Mouse (Mus musculus): ENCODE data around the gene H2-Ob. TPM values are rescaled to one million over a fixed set of nuclear protein-coding genes. Genes with fewer than 3 reads are reported as not detected.
A peak's percentile ranks its signal among the peaks of the same experiment; 100 is the strongest.

The H2-Ob gene
- polyA plus RNA-seq, 1 experiment from 2014 or later = 0.39 TPM

GRCm38 (mm10) chr17:34291609-34292008, 52.9 kb downstream of the H2-Ob start:
- no peak overlapping the region for H3K9ac ChIP-seq (ENCODE audit: low read length)
- H3K27me3 ChIP-seq (ENCODE audit: control insufficient read depth, insufficient read depth, low read length) = no peaks in the 10 kb centered on the region
- H3K9me3 ChIP-seq (replicated peaks; ENCODE audit: control insufficient read depth, low read length) = no peaks in the 10 kb centered on the region
- H3K27ac ChIP-seq (ENCODE audit: low read length) = no peak overlapping the region
- 14% methylated on average over 8 of the region's 8 CpGs for WGBS
- H3K36me3 ChIP-seq (ENCODE audit: control insufficient read depth, insufficient read depth, low read length) = no peaks in the 10 kb centered on the region
- H3K4me2 ChIP-seq (ENCODE audit: low read depth, low read length) = no peak overlapping the region
- no peaks in the 10 kb centered on the region; the same call in 1 of the 2 replicates for H3K4me1 ChIP-seq (ENCODE audit: control insufficient read depth, insufficient read depth, low read length)
- ATAC-seq (ENCODE audit: insufficient read depth, low FRiP score) = peak; percentile 82; the same call in 1 of the 2 replicates
- no peak overlapping the region for H3K4me3 ChIP-seq (replicated peaks; ENCODE audit: low read length)

- H3K36me3 ChIP-seq (ENCODE audit: control insufficient read depth, insufficient read depth, low read length) = no peaks in the 10 kb centered on the region
- no peaks in the 10 kb centered on the region for H3K27me3 ChIP-seq (ENCODE audit: control insufficient read depth, insufficient read depth, low read length)
- H3K9ac ChIP-seq (ENCODE audit: low read length) = no peak overlapping the region
- ATAC-seq (ENCODE audit: insufficient read depth, low FRiP score) = no peak
- H3K27ac ChIP-seq (ENCODE audit: low read length) = no peak overlapping the region
- no peak overlapping the region for H3K4me2 ChIP-seq (ENCODE audit: low read depth, low read length)
- no peak overlapping the region for H3K4me3 ChIP-seq (replicated peaks; ENCODE audit: low read length)
- 87% methylated on average over 4 of the region's 4 CpGs for WGBS
- H3K4me1 ChIP-seq (ENCODE audit: control insufficient read depth, insufficient read depth, low read length) = no peaks in the 10 kb centered on the region; the same call in 1 of the 2 replicates
- H3K9me3 ChIP-seq (replicated peaks; ENCODE audit: control insufficient read depth, low read length) = no peaks in the 10 kb centered on the region
These were observed 53.9 kb downstream of the H2-Ob start for GRCm38 (mm10) chr17:34292570-34292969.

- no peaks in the 10 kb centered on the region for H3K9me3 ChIP-seq (replicated peaks; ENCODE audit: control insufficient read depth, low read length)
- no peak overlapping the region for H3K4me3 ChIP-seq (replicated peaks; ENCODE audit: low read length)
- no peak overlapping the region for H3K9ac ChIP-seq (ENCODE audit: low read length)
- H3K4me1 ChIP-seq (ENCODE audit: control insufficient read depth, insufficient read depth, low read length) = no peaks in the 10 kb centered on the region; the same call in 1 of the 2 replicates
- H3K36me3 ChIP-seq (ENCODE audit: control insufficient read depth, insufficient read depth, low read length) = no peaks in the 10 kb centered on the region
- no peaks in the 10 kb centered on the region for H3K27me3 ChIP-seq (ENCODE audit: control insufficient read depth, insufficient read depth, low read length)
- no peak overlapping the region for H3K27ac ChIP-seq (ENCODE audit: low read length)
- no peak overlapping the region for H3K4me2 ChIP-seq (ENCODE audit: low read depth, low read length)
- 36% methylated on average over 2 of the region's 2 CpGs for WGBS
- no peak for ATAC-seq (ENCODE audit: insufficient read depth, low FRiP score)
These were observed 54.8 kb downstream of the H2-Ob start for GRCm38 (mm10) chr17:34293533-34293932.

- H3K36me3 ChIP-seq (ENCODE audit: control insufficient read depth, insufficient read depth, low read length) = no peaks in the 10 kb centered on the region
- WGBS = 62% methylated on average over 4 of the region's 4 CpGs
- no peak overlapping the region for H3K27ac ChIP-seq (ENCODE audit: low read length)
- ATAC-seq (ENCODE audit: insufficient read depth, low FRiP score) = no peak
- H3K9me3 ChIP-seq (replicated peaks; ENCODE audit: control insufficient read depth, low read length) = no peaks in the 10 kb centered on the region
- H3K9ac ChIP-seq (ENCODE audit: low read length) = no peak overlapping the region
- H3K27me3 ChIP-seq (ENCODE audit: control insufficient read depth, insufficient read depth, low read length) = no peaks in the 10 kb centered on the region
- H3K4me3 ChIP-seq (replicated peaks; ENCODE audit: low read length) = no peak overlapping the region
- no peak overlapping the region for H3K4me2 ChIP-seq (ENCODE audit: low read depth, low read length)
- H3K4me1 ChIP-seq (ENCODE audit: control insufficient read depth, insufficient read depth, low read length) = no peaks in the 10 kb centered on the region; the same call in 1 of the 2 replicates
These were observed 55.5 kb downstream of the H2-Ob start for GRCm38 (mm10) chr17:34294249-34294648.

- Histone ChIP-seq H3K27ac (ENCODE audit: low read length) (no peak overlapping the region), H3K4me2 (ENCODE audit: low read depth, low read length) (no peak overlapping the region), H3K9ac (ENCODE audit: low read length) (no peak overlapping the region), H3K4me1 (ENCODE audit: control insufficient read depth, insufficient read depth, low read length) (no peaks in the 10 kb centered on the region; the same call in 1 of the 2 replicates), H3K27me3 (ENCODE audit: control insufficient read depth, insufficient read depth, low read length) (no peaks in the 10 kb centered on the region), H3K36me3 (ENCODE audit: control insufficient read depth, insufficient read depth, low read length) (no peaks in the 10 kb centered on the region), H3K4me3 (replicated peaks; ENCODE audit: low read length) (no peak overlapping the region), H3K9me3 (replicated peaks; ENCODE audit: control insufficient read depth, low read length) (no peaks in the 10 kb centered on the region)
- no peak for ATAC-seq (ENCODE audit: insufficient read depth, low FRiP score)
These were observed 56.6 kb downstream of the H2-Ob start for GRCm38 (mm10) chr17:34295307-34295706.

GRCm38 (mm10) chr17:34295891-34296794, 57.4 kb downstream of the H2-Ob start:
- Histone ChIP-seq H3K9ac (ENCODE audit: low read length) (peak overlapping the region; percentile 43; the same call in 1 of the 2 replicates), H3K9me3 (replicated peaks; ENCODE audit: control insufficient read depth, low read length) (no peaks in the 10 kb centered on the region), H3K4me3 (replicated peaks; ENCODE audit: low read length) (peak overlapping the region; percentile 38), H3K4me1 (ENCODE audit: control insufficient read depth, insufficient read depth, low read length) (no peaks in the 10 kb centered on the region; the same call in 1 of the 2 replicates), H3K4me2 (ENCODE audit: low read depth, low read length) (peak overlapping the region; percentile 61), H3K27me3 (ENCODE audit: control insufficient read depth, insufficient read depth, low read length) (no peaks in the 10 kb centered on the region), H3K27ac (ENCODE audit: low read length) (no peak overlapping the region), H3K36me3 (ENCODE audit: control insufficient read depth, insufficient read depth, low read length) (no peaks in the 10 kb centered on the region)
- ATAC-seq (ENCODE audit: insufficient read depth, low FRiP score) = 0 out of 2 replicates have a peak, but pooled peaks have one; percentile 56
- 25% methylated on average over 23 of the region's 23 CpGs for WGBS

GRCm38 (mm10) chr17:34299356-34299755, 60.7 kb downstream of the H2-Ob start:
- Histone ChIP-seq H3K27ac (ENCODE audit: low read length) (no peak overlapping the region), H3K4me1 (ENCODE audit: control insufficient read depth, insufficient read depth, low read length) (no peaks in the 10 kb centered on the region), H3K4me3 (replicated peaks; ENCODE audit: low read length) (no peak overlapping the region), H3K4me2 (ENCODE audit: low read depth, low read length) (no peak overlapping the region), H3K36me3 (ENCODE audit: control insufficient read depth, insufficient read depth, low read length) (no peaks in the 10 kb centered on the region), H3K27me3 (ENCODE audit: control insufficient read depth, insufficient read depth, low read length) (no peaks in the 10 kb centered on the region), H3K9me3 (replicated peaks; ENCODE audit: control insufficient read depth, low read length) (no peaks in the 10 kb centered on the region), H3K9ac (ENCODE audit: low read length) (no peak overlapping the region)
- ATAC-seq (ENCODE audit: insufficient read depth, low FRiP score) = no peak
- WGBS = 65% methylated on average over 3 of the region's 3 CpGs

- no peaks in the 10 kb centered on the region for H3K4me1 ChIP-seq (ENCODE audit: control insufficient read depth, insufficient read depth, low read length)
- H3K4me2 ChIP-seq (ENCODE audit: low read depth, low read length) = no peak overlapping the region
- WGBS = 78% methylated on average over 8 of the region's 8 CpGs
- no peak overlapping the region for H3K27ac ChIP-seq (ENCODE audit: low read length)
- no peak for ATAC-seq (ENCODE audit: insufficient read depth, low FRiP score)
- H3K4me3 ChIP-seq (replicated peaks; ENCODE audit: low read length) = no peak overlapping the region
- H3K27me3 ChIP-seq (ENCODE audit: control insufficient read depth, insufficient read depth, low read length) = no peaks in the 10 kb centered on the region
- H3K9me3 ChIP-seq (replicated peaks; ENCODE audit: control insufficient read depth, low read length) = no peaks in the 10 kb centered on the region
- no peak overlapping the region for H3K9ac ChIP-seq (ENCODE audit: low read length)
- H3K36me3 ChIP-seq (ENCODE audit: control insufficient read depth, insufficient read depth, low read length) = no peaks in the 10 kb centered on the region
These were observed 61.4 kb downstream of the H2-Ob start for GRCm38 (mm10) chr17:34300071-34300470.

- Histone ChIP-seq H3K9ac (ENCODE audit: low read length) (no peak overlapping the region), H3K4me1 (ENCODE audit: control insufficient read depth, insufficient read depth, low read length) (no peaks in the 10 kb centered on the region), H3K4me3 (replicated peaks; ENCODE audit: low read length) (no peak overlapping the region), H3K9me3 (replicated peaks; ENCODE audit: control insufficient read depth, low read length) (no peaks in the 10 kb centered on the region), H3K4me2 (ENCODE audit: low read depth, low read length) (no peak overlapping the region), H3K36me3 (ENCODE audit: control insufficient read depth, insufficient read depth, low read length) (no peaks in the 10 kb centered on the region), H3K27ac (ENCODE audit: low read length) (no peak overlapping the region), H3K27me3 (ENCODE audit: control insufficient read depth, insufficient read depth, low read length) (no peaks in the 10 kb centered on the region)
- WGBS = 65% methylated on average over 23 of the region's 23 CpGs
- no peak for ATAC-seq (ENCODE audit: insufficient read depth, low FRiP score)
These were observed 62.2 kb downstream of the H2-Ob start for GRCm38 (mm10) chr17:34300691-34301566.

All from stomach, embryonic 16.5 days (tissue).